Mouse (Mus musculus) v-Abl transformed pro-B cells (cell line): ENCODE data around the gene Haghl.

Source experiments
- in situ Hi-C, 2 experiments: fragments of 400-800 bp; cut with MboI; formaldehyde crosslinking; loops; one replicate each; pipeline ENCODE4 v1.15.1; 2025; ENCODE audit not compliant: unreplicated experiment in 2 of 2

The Haghl gene

GRCm38 (mm10) chr17:25791320-25791842, 5.9 kb upstream of the Haghl start:
- in situ Hi-C loops = no loop called here

DNA sequence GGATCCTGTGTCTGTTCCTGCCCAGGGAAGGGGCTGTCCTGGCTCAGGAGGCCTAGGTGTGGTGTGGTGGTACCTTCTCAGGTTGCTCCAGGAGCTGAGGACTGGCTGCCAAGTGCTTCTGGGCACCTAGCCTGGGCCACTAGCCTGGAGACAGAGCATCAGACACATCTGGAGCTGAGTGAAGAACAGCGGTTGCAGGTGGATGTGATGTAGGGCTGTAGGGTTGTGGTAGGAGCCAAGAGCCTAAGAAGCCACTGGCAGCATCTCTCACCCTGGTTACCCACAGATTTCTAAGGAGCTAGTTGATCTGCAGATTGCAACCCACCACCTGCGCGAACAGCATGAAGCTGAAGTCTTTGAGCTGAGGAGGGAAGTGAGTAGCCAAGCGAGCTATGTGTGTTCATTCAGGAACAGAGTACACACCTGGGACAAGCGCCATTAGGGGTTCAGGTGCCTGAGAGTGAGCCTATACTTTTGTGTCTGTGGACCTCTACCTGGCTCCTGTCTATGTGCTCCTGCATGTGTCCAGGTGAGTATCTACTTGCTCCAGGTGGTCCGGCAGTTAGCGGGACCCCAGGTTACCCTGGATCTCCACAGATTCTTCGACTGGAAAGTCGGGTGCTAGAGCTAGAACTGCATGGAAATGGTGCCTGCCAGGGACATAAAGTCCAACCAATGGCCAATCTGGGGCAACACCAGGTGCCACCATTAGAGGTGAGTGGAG, 1.5 kb upstream of the Haghl start:
- in situ Hi-C loops = no loop called here

- in situ Hi-C loops = no loop called here
These were observed 807 bp upstream of the Haghl start, which contains the start of gene Ccdc78 for GRCm38 (mm10) chr17:25786280-25786679. Gene Ccdc78, plus strand, starts transcription at chr17:25786580.

- in situ Hi-C loops = no loop called here
These were observed 1.5 kb downstream of the Haghl start for GRCm38 (mm10) chr17:25783861-25784574.

DNA sequence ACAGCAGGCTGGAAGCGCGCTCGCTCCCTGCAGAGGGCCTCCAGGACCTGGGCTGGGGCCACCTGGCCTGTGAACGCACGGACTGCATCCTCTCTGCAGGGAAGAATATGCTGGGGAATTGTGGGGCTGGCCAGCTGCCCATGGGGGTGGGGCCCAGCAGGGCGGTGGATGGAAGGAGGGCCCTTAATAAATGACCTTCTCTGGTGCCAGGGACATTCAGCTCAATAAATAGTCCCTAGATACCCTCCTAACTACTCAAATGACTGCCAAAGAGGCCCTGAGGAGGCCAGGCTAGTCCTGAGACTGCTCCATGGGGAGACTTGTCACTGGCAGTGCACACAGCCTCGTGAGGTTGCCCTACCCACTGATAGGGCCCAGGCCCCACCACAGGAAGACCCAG, 2.4 kb downstream of the Haghl start:
- in situ Hi-C loops = no loop called here

DNA sequence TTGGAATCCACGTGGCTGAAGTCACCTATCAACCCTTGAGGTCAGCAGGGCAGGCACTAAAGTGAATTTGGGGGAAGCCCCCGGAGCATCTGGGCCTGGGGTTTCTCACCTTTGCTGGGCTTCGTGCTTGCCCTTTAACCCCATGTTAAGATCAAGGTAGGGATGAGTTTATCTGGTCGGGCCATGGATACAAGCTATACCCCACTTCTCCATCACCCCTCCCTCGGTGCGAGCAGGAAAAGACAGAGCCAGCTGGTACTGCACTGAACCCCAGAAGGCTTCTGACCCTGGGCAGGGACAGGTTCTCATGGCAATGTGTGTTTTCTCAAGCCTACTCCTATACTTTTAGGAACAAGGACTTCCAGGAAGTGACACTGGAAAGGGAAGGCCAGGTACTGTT, 4.1 kb downstream of the Haghl start:
- in situ Hi-C loops = no loop called here

DNA sequence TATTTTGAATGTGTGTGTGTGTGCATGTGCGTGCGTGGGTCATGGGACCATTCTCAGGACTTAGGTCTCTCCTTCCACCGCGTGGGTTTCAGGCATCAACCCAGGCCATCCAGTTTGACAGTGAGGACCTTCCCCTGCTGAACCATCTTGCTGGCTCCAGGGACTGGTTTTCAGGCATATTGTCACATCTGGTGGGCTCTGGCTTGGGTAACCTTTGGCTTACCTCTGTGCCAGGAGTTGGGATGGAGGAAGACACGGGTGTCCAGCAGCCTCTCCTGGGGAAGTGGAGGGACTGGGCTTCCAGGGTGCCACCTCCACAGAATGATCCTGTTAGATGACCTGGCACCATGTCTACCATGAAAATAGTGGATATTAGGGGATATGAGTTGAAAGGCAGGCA, 7.5 kb downstream of the Haghl start:
- in situ Hi-C loops = no loop called here

DNA sequence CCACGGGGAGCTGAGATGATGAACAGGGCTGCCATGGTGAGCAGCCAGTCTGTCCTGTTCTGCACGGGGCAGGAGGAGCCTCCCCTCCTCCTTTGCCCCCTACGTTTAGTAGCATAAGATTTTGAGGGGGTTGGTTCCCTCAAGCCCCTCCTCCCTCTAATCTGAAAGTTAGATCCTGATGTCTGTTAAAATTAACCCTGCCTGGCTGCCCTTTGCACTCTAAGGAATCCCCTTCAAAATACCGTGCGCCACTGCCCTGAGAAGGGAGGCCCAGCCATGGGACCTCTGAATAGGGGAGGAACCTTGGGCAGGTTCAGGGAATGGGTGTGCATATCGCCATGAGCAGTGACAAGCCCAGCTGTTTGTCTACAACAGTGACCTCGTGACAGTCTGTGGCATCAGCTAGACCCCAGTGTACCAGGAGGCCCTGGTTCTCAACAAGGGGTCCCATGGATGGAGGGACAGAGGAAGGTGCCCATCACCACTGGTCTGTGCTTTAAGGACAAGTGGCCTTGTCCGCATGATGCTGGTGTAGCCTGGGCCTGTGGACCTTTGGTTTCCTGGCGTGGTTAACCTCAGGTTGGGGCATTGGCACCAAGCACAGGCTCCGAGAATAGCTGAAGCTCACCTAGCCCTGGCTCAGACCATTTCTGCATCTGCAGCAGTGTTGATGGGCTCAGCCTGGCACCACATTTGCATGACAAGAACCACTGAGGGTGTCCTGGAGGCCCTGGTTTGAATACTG, 10.0 kb downstream of the Haghl start:
- in situ Hi-C loops = no loop called here

- in situ Hi-C loops = loop anchor here in 1 of 2 experiments (25.0 kb wide), 1 partner anchor 639 kb away; the partner anchor contains the start of gene Neurl1b
These were observed 11.8 kb downstream of the Haghl start, which contains the start of gene Narfl for GRCm38 (mm10) chr17:25773549-25774120. Gene Narfl, plus strand, starts transcription at chr17:25773776.

DNA sequence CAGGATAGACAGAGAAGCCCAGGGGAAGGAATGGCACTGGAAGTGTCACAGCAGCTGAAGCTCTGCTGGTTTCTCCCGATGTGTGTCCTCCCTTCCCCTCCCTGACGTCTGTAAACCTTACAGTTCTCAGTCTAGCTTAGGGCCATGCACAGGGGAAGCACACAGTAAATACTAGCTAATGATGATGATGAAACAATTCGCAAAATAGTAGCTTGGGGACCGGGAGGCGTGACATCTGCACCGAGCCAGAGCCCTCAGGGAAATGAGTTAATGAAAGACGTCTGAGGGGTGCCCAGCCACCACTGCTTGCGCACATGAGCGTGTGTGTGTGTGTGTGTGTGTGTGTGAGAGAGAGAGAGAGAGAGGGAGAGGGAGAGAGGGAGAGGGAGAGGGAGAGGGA, 16.1 kb downstream of the Haghl start:
- in situ Hi-C loops = loop anchor here (5.0 to 25.0 kb wide), 3 partner anchors 33 to 643 kb away; partner anchors contain the start of gene Neurl1b (in 1 of the 2)

DNA sequence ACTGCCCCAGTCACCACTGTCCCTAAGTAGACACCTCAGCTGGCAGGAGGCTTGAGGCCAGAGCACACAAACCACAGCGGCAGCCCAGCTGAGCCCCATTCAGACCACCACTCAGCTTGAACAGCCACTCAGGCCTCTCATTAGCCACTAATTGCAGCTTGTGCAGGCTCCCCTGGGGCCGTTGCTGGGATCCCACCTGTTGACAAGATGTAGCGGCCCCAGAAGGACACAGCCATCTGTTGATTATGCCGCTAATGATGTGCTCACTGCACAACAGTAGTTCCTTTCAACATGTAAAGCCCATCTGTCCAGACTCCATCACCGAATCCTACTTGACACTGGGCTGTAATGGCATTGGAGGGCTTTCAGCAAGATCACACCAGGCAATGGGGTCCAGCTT, 19.6 kb downstream of the Haghl start:
- in situ Hi-C loops = loop anchor here (5.0 to 25.0 kb wide), 3 partner anchors 36 to 646 kb away; partner anchors contain the start of gene Neurl1b (in 1 of the 2)

DNA sequence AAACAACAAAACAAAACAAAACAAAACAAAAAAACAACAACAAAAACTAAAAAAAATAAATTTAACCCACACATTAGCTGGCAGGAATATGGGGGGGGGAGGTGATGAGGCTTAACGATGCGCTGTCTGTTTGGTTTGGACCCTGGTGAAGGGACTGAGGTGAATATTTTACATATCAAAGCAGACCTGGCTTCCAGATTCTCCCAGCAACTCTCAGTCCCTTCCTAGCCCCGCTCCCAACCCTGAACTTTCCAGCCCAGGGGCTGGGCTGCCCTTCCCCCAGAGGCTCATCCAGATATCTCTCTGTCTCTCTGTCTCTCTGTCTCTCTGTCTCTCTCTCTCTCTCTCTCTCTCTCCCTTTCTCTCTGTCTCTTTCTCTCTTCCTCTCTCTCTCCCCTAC, 22.9 kb downstream of the Haghl start:
- in situ Hi-C loops = loop anchor here in 1 of 2 experiments (25.0 kb wide), 1 partner anchor 650 kb away; the partner anchor contains the start of gene Neurl1b

DNA sequence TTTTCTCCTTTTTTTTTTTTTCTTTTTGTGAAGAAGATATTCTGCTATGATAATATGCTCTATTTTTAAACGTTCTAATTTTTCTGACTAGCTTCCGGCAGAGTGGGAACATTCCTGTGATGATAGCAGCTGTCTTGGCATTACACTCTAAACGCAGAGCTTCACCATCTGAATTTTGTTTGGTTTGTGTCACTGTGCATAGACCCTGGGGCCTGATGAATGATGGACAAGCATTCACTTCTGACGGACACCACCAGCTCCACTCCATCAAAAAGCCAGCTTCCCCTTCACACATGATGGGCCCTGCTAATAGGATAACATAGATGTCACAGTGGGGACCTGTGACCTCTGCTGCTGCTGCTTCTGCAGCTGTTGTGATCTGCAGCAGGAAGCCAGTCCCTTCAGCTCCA, 23.9 kb downstream of the Haghl start:
- in situ Hi-C loops = loop anchor here in 1 of 2 experiments (25.0 kb wide), 1 partner anchor 651 kb away; the partner anchor contains the start of gene Neurl1b

DNA sequence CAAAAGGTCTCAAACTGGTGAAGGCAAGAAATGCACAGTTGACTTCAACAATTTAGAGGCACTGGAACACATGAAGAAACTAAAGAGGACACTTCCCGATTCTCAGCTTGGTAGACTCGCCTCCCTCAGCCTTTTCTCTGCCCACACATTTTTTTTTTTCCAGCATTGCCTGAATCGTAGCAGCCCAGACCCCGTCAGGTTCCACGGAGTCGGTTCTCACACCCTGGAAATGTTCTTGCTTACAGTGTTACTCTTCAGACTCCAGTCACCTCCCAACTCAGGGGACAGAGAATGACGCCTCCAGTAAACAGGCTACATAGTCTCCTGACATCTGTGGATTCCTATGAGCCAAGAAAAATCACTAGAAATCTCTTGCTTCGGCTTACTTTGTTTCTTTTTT, 25.3 kb downstream of the Haghl start:
- in situ Hi-C loops = loop anchor here in 1 of 2 experiments (25.0 kb wide), 1 partner anchor 652 kb away; the partner anchor contains the start of gene Neurl1b

DNA sequence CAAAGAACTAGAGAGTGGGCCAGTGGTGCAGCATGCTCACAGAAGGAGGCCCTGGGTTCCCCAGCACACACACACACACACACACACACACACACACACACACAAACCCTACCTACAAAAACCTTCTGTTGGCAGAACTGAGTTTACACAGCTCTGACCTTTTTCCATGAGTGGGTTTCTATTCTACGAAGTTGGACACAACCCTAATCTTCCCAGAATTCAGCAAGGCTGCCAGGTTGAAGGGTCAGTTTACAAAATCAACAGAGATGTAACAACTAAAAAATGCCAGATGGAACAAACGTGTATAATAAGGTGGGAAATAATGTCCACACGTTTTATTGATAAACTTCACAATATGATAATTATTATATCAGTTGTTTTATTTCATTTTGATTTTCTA, 27.8 kb downstream of the Haghl start:
- in situ Hi-C loops = loop anchor here in 1 of 2 experiments (25.0 kb wide), 1 partner anchor 655 kb away; the partner anchor contains the start of gene Neurl1b

GRCm38 (mm10) chr17:25756378-25757242, 28.9 kb downstream of the Haghl start:
- in situ Hi-C loops = loop anchor here in 1 of 2 experiments (25.0 kb wide), 1 partner anchor 656 kb away; the partner anchor contains the start of gene Neurl1b

- in situ Hi-C loops = loop anchor here in 1 of 2 experiments (25.0 kb wide), 1 partner anchor 656 kb away; the partner anchor contains the start of gene Neurl1b
These were observed 29.7 kb downstream of the Haghl start for GRCm38 (mm10) chr17:25755627-25756377.

DNA sequence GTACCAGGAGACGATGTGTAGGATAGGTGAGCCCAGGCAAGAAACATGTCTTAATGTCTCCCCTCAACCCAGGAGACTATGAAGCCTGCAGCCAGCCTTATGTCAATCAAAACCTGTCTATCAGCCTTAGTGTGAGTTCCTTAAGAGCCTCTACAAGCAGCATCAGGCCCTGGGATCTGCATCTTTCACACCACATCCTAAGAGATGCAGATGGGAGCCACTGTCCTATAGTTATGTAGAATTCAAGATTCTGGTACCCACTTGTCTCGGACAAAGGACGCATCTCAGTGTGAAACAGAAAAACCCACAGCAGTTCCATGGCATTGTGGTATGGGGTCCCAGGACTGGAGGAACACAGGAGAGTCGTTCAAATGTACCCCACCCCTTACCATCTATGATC, 30.4 kb downstream of the Haghl start:
- in situ Hi-C loops = loop anchor here in 1 of 2 experiments (25.0 kb wide), 1 partner anchor 657 kb away; the partner anchor contains the start of gene Neurl1b
